Mouse (Mus musculus) liver (tissue): Measurements from ENCODE around the gene Slc35d3.

Experiments
- DNase-seq: peaks from one replicate; pipeline ENCODE4 v3.0.0-alpha.2; 2020; ENCODE audit warnings: mixed read lengths

The Slc35d3 gene

DNA sequence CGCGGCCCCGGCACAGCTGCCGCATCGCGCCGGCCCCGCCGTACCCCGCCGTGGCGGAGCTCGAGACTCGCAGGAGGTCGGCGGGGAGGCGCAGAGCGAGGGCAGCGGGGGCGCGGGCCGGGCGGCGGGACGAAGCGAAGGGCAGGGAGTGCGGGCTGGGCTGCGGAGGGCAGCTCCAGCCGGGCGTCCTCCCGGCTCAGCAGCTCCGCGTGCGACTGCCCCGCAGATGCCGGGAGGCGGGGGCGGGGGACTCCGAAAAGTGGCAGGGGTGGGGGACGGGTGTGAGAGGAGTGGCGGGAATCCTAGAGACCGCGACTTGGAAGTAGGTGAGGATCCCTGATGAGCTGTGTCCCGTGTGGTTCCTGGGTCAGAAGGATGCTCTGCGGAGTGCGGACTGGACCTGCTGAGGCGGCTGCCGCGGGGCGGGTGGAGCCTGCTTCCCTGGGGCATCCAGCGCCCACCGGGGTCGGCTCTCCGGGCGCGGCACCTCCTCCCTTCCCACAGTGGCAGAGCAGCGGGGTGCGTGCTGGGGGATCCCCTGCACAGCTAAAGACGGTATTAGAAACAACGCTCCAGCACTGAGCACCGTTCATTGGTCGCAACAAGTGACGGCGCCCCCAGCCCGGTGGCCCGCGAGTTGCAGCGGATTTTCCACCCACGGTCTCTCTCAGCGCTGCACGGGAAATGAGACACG, at the start of gene Slc35d3:
TSS of gene Slc35d3 (minus strand) at position 462 of the 694 bp plus-strand sequence.
- no peak for DNase-seq

DNA sequence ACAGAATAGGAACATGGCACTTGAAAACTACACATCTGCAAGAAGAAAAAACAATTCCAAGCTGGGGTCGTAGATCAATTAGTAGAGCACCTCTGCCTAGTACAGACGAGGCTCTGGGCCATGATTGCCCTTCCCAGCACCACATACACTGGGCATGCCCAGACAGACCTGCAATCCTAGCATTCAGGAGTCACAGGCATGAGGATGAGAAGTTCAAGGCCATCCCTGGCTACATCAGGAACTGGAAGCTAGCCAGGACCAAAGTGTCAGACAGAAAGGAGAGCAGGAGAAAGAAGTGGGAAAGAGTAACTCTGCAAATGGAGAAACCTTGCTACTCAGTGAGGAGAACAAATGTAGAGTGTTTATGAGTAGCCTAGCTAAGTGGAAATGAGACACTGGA, 48.9 kb upstream of the Slc35d3 start:
- no peak for DNase-seq

DNA sequence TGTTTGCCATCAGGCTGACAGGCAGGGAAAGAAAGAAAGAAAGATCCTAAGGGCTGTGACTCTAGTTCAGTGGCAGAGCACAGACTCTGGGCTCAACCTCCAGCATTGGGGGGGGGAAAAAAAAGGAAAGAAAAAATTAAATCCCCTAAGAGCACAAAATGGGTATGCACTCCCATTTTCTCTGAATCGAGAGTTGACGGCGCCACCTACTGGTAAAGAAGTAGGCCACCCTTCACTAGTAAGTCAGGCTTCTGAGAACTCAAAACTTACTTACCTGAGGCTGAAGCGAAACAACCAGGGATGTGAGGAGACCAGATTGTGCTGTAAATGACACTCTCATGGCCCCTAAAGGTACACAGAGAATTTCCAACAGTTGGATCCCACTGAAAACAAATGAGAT, 42.7 kb upstream of the Slc35d3 start:
- DNase-seq: peak; percentile 36

DNA sequence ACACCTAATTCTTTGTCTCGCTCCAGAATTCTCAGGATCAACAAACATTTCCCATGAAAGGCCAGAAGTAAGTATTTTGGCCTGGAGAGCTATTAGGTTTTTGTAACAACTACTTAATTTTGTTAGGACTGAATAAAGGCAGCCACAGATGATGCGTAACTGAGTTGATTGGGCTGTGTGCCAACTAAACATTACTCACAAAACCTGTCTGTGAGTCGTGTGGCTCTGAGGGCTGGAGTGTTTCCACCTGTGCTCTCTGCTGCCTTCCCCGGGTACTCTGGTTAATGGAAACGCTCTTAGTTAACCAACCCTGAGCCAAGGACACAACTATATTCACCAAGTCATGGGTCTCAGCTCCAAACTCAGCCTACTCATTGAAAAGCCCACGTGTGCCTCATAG, 41.9 kb upstream of the Slc35d3 start:
- DNase-seq: no peak

DNA sequence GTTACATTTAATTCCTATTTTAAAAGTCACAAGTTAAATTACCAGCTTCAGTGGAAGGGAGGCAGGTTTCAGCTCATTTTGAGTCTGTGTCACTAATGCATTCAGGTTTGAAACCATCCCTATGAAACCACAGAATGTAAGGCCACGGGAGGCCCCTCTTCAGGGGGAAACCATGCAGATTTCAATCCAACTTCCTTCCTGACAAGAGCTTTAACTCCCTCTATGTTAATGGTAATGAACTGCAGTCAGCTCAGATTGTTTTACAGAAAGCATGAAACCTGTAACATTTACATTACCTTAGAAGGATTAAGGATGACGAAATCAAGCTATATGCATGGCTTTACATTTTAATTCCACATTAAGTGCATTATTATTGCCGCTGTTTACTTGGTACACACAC, 40.4 kb upstream of the Slc35d3 start:
- no peak for DNase-seq

DNA sequence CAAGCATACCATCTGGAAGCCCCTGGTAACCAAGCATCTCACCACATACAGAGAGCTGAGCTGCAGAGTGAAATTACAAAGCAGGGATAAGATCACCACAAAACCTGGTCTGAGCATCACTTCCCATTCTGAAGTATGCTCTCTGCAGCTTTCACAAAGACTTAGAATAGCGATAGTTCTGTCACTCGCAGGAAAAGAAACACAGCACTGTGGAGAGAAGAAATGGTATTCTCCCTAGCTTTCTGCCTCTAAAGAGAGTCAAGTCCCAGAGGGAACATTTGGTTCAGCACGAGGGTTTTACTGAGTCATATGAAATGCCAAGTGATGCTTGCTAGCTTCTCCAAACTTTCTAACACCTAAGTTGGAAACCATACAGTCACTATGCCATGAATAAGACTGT, 38.6 kb upstream of the Slc35d3 start:
- no peak for DNase-seq

DNA sequence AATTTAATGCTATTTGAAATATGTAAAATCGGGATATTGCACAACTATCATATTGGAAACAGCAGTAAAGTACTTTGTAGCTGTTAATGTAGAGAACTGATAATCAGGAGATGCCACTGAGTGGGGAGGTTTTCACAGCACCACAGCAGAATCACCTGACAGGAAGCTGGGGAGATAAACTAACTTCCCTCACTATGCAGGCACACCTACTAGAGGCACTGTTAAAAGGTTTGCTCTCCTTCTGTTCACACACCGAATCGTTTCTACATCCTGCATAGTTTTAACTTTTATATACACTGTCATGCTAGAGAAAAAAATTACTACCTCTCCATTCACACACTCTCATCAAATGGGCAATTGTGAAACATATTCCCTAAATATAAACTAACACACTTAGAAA, 35.0 kb upstream of the Slc35d3 start:
- no peak for DNase-seq

DNA sequence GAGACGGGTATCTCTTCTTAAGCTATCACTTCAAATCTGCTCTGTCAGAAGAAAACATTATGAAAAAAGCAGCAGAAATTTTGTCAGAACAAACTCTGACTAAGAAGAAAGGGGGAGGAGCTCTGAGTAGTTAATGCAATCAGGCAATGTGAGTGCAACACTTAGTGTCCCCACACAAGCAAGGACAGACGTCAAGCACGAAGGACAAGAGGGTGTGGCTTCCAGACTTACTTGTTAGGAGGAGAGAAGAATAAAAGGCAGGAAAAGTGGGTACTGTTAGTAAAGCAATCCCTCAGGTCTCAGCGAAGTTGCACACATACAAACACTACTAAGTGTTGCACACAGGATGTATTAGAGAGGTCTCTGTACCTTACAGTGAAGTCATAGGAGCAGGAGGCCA, 33.1 kb upstream of the Slc35d3 start:
- no peak for DNase-seq

DNA sequence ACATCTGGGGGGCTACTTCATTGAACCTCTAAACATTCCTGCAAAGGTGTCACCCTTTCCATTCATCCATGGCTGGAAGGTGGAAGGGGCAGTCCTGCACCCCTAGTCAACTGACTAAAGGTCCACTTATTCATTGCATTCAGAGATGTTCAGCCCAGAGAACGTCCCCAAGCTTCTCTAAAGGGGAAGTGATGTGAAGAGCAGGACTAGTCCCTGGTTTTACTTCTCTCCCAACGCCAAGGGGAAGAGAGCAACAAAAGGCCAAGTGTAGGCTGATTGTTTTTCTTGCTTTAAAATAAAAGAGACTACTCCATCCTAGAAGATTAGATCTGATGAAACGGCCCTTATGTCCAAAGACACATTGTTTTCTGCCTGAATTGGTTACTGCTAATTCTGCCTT, 29.2 kb upstream of the Slc35d3 start:
- DNase-seq: no peak

DNA sequence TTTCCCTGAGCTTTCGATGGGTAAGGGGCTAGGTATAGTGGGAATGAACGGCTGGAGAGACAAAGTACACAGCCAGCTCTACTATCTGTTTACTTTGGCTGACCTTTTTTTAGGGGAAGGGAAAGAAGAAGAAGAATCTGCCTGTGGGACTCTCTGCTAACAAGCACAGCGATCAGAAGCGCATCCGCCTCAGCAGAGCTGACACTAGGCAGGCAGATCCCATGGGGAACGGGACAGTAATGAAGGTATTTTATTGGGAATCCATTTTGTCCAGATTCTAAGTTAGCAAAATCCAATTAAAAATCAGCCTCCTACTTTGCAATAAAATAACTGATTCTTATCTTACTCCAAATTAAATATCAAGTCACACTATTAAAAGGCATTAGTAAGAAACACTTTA, 27.9 kb upstream of the Slc35d3 start:
- no peak for DNase-seq

DNA sequence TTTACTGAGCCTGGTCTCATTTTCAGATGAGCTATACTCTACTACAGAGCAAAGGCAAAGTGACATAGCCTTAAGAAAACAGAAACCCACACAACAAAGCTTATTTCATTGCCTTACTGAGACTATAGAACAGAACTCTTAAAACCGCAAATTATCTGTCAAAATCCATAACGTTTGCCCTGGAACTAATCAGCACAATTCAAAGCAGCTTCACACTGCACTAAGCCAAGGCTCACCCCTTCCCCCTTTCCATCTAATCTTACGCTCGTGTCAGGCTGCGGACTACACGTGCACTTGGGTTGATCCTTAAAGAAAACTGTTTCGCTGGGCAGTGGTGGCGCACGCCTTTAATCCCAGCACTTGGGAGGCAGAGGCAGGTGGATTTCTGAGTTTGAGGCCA, 26.4 kb upstream of the Slc35d3 start:
- DNase-seq: no peak

DNA sequence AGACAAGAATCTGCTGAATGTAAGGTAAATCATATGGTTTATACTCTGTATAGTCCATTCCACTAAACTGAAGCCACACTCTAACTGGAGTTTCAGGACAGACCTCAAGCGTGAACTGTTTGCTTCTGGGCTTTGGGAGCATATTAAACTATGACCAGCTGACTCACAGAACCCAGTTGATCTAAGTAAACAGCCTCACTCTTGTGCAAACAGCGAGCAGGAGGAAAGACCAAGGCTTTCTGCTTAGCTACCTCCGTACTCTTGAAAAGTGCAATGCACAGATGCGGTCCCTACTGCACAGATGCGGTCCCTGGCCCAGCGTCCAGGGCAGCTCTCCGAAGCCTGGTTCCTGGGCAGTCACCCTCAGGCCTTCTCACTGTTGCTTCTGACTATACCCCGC, 26.0 kb upstream of the Slc35d3 start:
- DNase-seq: no peak

DNA sequence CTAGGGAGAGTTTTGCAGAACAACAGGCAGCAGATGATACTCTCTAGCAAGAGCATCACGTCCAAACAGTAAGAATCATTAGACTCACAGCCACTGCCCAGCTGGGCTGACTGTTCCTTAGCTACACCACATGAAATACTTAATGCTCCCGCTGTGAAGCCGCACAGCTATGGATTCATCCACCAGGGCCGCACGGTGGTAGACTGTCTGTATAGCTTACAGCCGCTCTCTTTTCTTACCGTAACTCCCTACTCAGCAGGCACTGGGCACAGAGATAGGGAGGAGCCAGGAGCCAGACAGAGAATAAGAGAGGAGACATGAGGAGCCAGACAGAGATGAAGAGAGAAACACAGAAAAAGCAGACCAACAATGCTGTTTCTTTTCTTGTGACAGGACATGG, 25.4 kb upstream of the Slc35d3 start:
- no peak for DNase-seq

DNA sequence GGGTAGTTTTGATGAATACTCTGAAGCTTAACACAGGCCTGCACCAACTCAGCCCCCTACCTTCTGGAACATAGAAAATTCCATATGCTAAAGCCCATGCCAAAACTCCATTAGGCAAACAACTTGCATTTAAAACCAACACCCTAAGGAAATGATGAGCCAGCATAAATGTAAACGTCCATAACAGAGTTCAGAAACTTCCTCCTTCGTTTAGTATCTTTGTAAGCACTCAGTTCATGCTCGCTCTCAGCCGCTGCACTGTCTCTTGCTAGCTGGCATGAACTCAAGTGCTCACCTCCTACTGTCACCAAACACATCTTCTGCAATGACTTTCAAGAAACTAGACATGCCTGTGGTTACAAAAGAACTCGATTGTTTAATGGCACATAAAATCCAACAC, 24.1 kb upstream of the Slc35d3 start:
- DNase-seq: no peak

DNA sequence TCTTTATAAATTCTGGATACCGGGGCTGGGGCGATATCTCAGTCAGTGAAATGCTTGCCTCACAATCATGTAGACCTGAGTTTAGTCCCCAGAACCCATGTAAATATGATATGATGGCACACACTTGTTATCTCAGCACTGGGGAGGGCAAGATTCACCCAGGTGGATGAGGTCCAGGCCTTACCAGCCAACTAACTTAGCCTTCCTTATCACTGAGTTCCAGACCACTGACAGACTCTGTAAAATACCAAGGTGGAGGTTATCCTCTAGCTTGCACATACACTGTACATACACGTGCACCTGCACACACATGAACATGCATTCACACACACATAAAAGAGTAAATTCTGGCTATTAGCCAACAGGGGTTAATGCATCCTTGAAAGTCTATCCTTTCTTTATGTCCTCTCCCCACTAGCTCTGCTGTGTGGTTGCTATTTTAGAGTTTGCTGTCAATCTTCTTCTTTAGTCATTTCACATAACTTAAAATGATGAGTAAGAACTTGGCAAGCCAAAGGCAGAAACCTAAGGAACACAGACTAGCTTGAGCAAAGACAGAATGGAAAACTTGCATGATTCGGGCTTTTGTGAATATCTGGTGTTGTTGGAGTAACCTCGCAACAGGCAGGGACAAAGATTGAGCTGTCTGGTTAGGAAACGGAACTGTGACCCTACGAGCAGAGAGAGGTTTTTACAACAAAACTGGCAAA, 4.5 kb upstream of the Slc35d3 start:
- DNase-seq: no peak

DNA sequence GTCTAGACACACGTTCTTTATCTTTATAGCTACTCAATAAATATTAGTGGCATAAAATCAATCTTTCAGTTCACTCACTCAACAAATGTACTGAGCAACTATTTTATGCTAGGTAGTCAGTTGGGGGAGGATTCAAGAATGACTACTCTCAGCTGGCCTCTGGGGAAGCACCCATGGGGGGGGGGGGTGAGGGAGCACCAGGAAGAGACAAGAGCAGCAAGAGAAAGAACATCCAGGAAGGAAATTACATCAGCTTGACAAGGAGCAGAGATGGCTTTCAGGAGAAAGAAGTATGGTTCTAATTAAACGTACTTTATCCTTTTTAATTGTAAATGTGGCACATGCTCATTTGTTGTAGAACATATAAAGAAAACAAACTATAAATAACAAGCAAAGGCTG, 2.4 kb upstream of the Slc35d3 start:
- no peak for DNase-seq

DNA sequence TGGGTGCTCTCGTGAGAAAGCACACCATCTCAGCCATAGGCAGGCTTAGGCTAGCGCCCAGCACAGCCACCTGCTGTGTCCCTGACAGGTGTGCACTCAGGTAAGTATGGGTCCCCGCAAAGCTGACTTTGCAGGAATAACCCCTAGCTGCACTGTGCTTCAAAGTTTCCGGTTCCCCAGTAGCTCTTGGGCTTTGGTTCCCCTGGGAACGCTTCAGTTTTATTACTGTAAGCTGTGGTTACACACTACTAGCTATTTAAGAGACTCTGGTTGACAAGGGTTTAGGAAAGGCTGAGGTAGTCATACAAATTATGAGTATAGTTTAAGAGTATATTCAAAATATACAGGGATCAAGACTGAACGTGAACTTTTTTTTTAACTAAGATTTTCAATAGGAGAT, 1.5 kb upstream of the Slc35d3 start:
- no peak for DNase-seq

DNA sequence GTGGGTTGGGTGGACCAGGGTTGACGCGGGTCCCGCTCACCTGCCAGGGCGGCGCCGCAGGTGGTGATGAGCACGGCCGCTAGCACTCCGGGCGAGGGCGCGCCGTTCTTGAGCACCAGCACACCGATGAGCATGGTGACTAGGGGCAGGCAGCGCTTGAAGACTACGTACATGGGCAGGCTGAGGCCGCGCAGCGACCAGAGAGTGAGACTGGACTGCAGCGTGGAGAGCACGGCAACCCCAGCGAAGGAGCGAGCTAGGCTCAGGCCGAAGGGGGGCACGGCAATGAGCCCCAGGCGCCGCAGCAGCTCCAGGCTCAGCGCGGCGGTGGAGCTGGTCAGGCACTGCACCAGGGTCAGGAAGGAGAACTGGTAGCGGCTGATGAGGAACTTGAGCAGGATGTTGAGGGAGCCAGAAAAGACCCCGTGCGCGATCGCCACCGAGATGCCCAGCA, 688 bp downstream of the Slc35d3 start:
- DNase-seq: peak; percentile 18

DNA sequence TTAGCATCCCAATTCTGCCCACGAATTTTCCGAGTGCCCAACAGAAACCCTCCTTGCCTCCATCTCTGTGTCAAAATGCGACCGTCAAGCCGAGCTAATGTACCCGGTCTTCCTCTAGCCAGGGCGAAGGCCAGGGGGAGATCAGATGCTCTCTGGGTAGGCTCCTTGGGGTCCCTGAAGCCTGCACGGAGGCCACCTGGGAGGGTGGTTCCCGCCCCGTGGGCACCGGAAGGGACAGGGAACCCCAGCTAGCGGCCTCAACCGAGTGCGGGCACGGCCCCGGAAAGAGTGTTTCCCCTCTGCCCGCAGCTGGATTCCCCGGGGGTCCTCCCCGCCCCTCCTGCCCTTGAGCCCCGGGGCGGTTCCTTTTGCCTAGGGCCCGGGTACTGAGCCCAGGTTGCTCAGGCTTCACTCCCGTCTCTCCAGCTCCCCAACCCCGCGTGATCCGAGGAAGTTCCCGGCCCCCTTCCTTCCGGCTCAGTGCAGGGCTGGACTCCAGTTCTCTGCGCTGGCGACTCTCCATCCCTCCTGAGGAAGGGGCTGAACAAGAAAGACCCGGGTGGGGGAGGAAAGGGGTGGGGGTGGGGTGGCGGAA, 1.4 kb downstream of the Slc35d3 start:
- no peak for DNase-seq

DNA sequence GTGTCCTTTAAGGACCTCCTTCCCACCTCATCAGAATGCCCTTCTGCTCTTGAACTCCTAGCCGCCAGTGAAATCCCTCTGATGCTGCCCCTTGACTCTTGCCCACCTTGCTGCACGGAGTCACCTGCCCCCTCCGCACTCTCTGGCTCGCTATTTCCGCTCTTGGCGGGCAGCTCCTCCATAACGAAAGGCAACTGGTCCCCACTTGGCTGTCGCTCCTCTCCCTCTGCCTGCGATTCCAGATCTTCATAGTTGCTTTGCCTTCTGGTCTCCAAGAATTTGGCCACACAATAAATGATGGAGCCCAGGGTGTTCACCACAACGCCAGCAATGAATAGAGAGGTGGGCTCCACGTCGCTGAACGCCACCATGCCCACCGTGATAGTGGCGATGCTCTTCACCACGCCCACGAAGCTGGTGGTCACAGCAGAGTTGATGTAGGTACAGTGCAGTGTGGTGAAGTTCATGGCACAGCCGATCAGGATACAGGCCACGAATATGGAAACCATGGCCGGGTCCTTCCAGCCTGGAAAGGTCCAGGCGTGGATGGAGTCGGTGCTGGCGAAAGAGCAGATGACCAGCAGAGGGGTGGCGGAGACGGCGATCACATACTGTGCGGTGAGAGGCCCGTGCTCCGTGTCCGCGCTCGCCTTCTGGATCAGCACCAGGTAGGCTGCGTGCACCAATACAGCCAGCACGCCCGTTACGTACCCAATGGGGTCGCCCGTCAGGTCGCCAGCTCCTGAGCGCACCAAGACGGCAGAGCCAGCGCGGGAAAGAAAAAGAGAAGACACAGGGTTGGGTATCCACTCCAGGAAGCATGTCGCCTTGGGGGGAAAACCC, 2.1 kb downstream of the Slc35d3 start:
- no peak for DNase-seq

DNA sequence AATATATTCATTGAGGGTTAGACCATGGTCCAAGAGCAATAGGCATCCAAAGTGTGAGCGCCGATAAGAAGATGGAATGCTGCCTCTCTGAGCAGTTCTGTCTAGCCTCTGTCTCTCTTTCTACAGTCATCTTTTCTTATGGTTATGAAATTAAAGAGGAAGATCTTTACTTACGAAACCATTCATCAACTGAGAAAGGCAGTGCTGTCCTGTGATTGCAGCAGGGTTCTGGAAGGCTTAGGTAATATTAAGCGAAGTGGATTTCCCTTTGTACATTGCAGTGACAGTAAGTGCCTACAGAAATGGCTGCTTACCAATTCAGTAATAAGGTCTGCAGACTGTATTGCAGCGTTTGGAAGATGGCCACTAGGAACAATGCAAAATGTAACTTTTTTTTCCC, 11.4 kb downstream of the Slc35d3 start:
- DNase-seq: no peak

DNA sequence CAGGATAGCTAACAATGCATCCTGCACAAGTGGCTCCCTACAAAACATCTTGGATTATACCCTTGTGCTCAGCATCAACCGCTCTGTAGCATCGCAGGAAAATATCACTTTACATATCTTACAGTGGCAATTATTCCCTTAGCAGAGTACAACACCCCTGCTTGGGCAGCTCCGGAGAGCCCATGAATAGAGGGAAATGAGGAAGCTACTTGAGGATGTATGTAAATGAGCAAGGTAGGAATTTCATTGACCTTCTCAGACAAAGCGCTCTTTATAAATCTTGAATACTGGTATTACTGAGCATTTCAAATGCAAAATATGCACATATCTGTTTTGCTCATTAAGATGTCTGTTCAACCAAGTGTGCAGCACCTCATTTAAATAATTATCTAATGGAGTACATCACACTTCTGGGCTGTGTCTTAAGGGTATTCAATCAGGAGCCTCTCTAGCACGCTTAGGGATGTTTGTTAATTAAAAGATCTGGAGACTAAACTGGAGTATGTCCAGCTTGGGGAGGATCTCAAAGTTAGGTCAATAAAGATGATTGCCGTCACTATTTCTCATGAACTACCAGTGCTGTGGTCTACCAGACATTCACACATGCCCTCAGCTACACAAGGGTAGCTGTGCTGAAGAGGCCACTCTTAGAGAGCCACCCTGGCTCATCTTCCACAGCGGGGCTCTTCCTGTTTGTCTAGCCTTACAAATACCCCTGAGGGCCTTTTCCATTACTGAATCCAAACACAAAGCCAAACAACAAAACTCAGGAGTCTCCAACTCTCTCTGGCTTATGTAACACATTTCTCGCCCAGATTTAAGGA, 15.2 kb downstream of the Slc35d3 start:
- no peak for DNase-seq

DNA sequence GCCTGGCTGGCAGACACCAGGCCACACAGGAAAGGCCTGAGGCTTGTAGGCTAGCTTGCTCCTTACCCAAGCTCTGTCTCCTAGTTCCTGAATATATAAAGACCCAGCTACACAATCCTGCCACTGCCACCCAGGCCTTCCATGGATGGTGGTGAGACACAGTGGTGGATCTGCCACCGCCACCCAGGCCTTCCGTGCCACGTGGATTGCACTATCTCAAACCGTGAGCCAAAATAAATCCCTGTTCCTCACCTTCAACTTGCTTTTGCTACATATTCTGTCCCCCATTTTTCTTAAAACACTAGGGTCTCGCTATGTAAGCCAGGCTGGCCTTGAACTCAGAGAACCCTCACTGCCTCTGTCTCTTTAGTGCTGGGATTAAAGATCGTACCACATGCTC, 17.0 kb downstream of the Slc35d3 start:
- no peak for DNase-seq
